Mouse (Mus musculus) liver, adult 2 months (tissue): ENCODE measurements around the gene Sumo2.
"Not testable (repeated sequence)": the region's sequence is repeated elsewhere in the genome, so short reads cannot be mapped to it uniquely, and the experiment has no call there.

Experiments used
- CTCF ChIP-seq: fragments of 200-500 bp; IDR thresholded peaks from 2 replicates; pipeline ENCODE4 v1.5.1; 2011; ENCODE audit warnings: low read depth, low read length, control low read depth
- POLR2A ChIP-seq: fragments of 200-500 bp; IDR thresholded peaks from 2 replicates; pipeline ENCODE4 v1.6.1; 2011; ENCODE audit warnings: low read length, control low read depth; ENCODE audit not compliant: insufficient read depth; ENCODE audit errors: extremely low read depth

- TF ChIP-seq POLR2A, CTCF: not testable (repeated sequence)
Observed at GRCm38 (mm10) chr11:115526446-115526845, 9.6 kb downstream of the Sumo2 start.
